Mouse (Mus musculus): Measurements from ENCODE around the gene Itpr2. TPM values are rescaled to one million over a fixed set of nuclear protein-coding genes. Genes with fewer than 3 reads are reported as not detected.

Gene Itpr2
- polyA plus RNA-seq, 1 experiment from 2014 or later, result 9.3 TPM

GRCm38 (mm10) chr6:146500771-146501170, 1.3 kb downstream of the Itpr2 start:
- no peaks in the 10 kb centered on the region for H3K36me3 ChIP-seq (replicated peaks)
- peak overlapping the region; percentile 100 for H3K4me2 ChIP-seq
- H3K9me3 ChIP-seq, result no peaks in the 10 kb centered on the region
- no peak overlapping the region for H3K4me3 ChIP-seq
- no peak for ATAC-seq (replicated peaks)
- H3K27ac ChIP-seq, result no peak overlapping the region
- WGBS, result 72% methylated on average over 5 of the region's 5 CpGs
- H3K4me1 ChIP-seq, result peaks cover 21% of the 10 kb centered on the region
- peaks cover 21% of the 10 kb centered on the region for H3K27me3 ChIP-seq (replicated peaks)
- H3K9ac ChIP-seq, result no peak overlapping the region

- Histone ChIP-seq H3K4me1 (peaks cover 21% of the 10 kb centered on the region), H3K36me3 (replicated peaks) (no peaks in the 10 kb centered on the region), H3K9ac (no peak overlapping the region), H3K27ac (no peak overlapping the region), H3K9me3 (no peaks in the 10 kb centered on the region), H3K4me2 (no peak overlapping the region), H3K4me3 (no peak overlapping the region), H3K27me3 (replicated peaks) (peaks cover 21% of the 10 kb centered on the region)
- WGBS, result 89% methylated on average over 6 of the region's 6 CpGs
- ATAC-seq (replicated peaks), result no peak
These were observed 1.8 kb downstream of the Itpr2 start for GRCm38 (mm10) chr6:146500206-146500605.

- Histone ChIP-seq H3K36me3 (replicated peaks) (no peaks in the 10 kb centered on the region), H3K9ac (no peak overlapping the region), H3K9me3 (no peaks in the 10 kb centered on the region), H3K4me1 (peaks cover 21% of the 10 kb centered on the region), H3K27ac (no peak overlapping the region), H3K4me3 (no peak overlapping the region), H3K4me2 (no peak overlapping the region), H3K27me3 (replicated peaks) (peaks cover 21% of the 10 kb centered on the region)
- WGBS, result 79% methylated on average over 4 of the region's 4 CpGs
- ATAC-seq (replicated peaks), result no peak
These were observed 2.5 kb downstream of the Itpr2 start for GRCm38 (mm10) chr6:146499566-146499965.

- WGBS, result 83% methylated on average over 3 of the region's 3 CpGs
- ATAC-seq (replicated peaks), result no peak
- Histone ChIP-seq H3K9ac (no peak overlapping the region), H3K9me3 (no peaks in the 10 kb centered on the region), H3K36me3 (replicated peaks) (no peaks in the 10 kb centered on the region), H3K4me2 (no peak overlapping the region), H3K4me3 (no peak overlapping the region), H3K27ac (no peak overlapping the region), H3K4me1 (peaks cover 21% of the 10 kb centered on the region), H3K27me3 (replicated peaks) (peaks cover 15% of the 10 kb centered on the region; the same call in 1 of the 2 replicates)
These were observed 3.6 kb downstream of the Itpr2 start for GRCm38 (mm10) chr6:146498416-146498815.

- Histone ChIP-seq H3K9ac (no peak overlapping the region), H3K4me3 (no peak overlapping the region), H3K36me3 (replicated peaks) (no peaks in the 10 kb centered on the region), H3K4me1 (peaks cover 18% of the 10 kb centered on the region), H3K27me3 (replicated peaks) (peaks cover 14% of the 10 kb centered on the region; the same call in 1 of the 2 replicates), H3K27ac (no peak overlapping the region), H3K9me3 (no peaks in the 10 kb centered on the region), H3K4me2 (no peak overlapping the region)
- 80% methylated on average over 4 of the region's 4 CpGs for WGBS
- no peak for ATAC-seq (replicated peaks)
These were observed 4.2 kb downstream of the Itpr2 start for GRCm38 (mm10) chr6:146497866-146498265.

- no peaks in the 10 kb centered on the region for H3K36me3 ChIP-seq (replicated peaks)
- 80% methylated on average over 3 of the region's 3 CpGs for WGBS
- no peaks in the 10 kb centered on the region for H3K9me3 ChIP-seq
- peaks cover 14% of the 10 kb centered on the region; the same call in 1 of the 2 replicates for H3K4me1 ChIP-seq
- H3K4me2 ChIP-seq, result no peak overlapping the region
- ATAC-seq (replicated peaks), result no peak
- no peak overlapping the region for H3K9ac ChIP-seq
- no peak overlapping the region for H3K27ac ChIP-seq
- no peak overlapping the region for H3K4me3 ChIP-seq
- H3K27me3 ChIP-seq (replicated peaks), result peaks cover 14% of the 10 kb centered on the region; the same call in 1 of the 2 replicates
These were observed 4.6 kb downstream of the Itpr2 start for GRCm38 (mm10) chr6:146497435-146497834.

- no peaks in the 10 kb centered on the region for H3K36me3 ChIP-seq (replicated peaks)
- no peak overlapping the region for H3K4me2 ChIP-seq
- no peak overlapping the region for H3K9ac ChIP-seq
- ATAC-seq (replicated peaks), result no peak
- H3K9me3 ChIP-seq, result no peaks in the 10 kb centered on the region
- no peaks in the 10 kb centered on the region for H3K4me1 ChIP-seq
- no peaks in the 10 kb centered on the region for H3K27me3 ChIP-seq (replicated peaks)
- WGBS, result 94% methylated on average over 2 of the region's 2 CpGs
- no peak overlapping the region for H3K4me3 ChIP-seq
- H3K27ac ChIP-seq, result no peak overlapping the region
These were observed 10.3 kb downstream of the Itpr2 start for GRCm38 (mm10) chr6:146491680-146492079.

GRCm38 (mm10) chr6:146490416-146490960, 11.5 kb downstream of the Itpr2 start:
- WGBS, result 87% methylated on average over 9 of the region's 9 CpGs
- Histone ChIP-seq H3K4me1 (no peaks in the 10 kb centered on the region), H3K27me3 (replicated peaks) (no peaks in the 10 kb centered on the region), H3K9me3 (no peaks in the 10 kb centered on the region), H3K36me3 (replicated peaks) (no peaks in the 10 kb centered on the region), H3K4me2 (no peak overlapping the region), H3K27ac (no peak overlapping the region), H3K4me3 (no peak overlapping the region), H3K9ac (no peak overlapping the region)
- ATAC-seq (replicated peaks), result no peak

GRCm38 (mm10) chr6:146489841-146490240, 12.2 kb downstream of the Itpr2 start:
- Histone ChIP-seq H3K9ac (no peak overlapping the region), H3K4me2 (no peak overlapping the region), H3K4me3 (no peak overlapping the region), H3K27me3 (replicated peaks) (no peaks in the 10 kb centered on the region), H3K27ac (no peak overlapping the region), H3K36me3 (replicated peaks) (no peaks in the 10 kb centered on the region), H3K9me3 (no peaks in the 10 kb centered on the region), H3K4me1 (no peaks in the 10 kb centered on the region)
- ATAC-seq (replicated peaks), result no peak
- WGBS, result 88% methylated on average over 6 of the region's 6 CpGs

GRCm38 (mm10) chr6:146488749-146489148, 13.3 kb downstream of the Itpr2 start:
- Histone ChIP-seq H3K27me3 (replicated peaks) (no peaks in the 10 kb centered on the region), H3K36me3 (replicated peaks) (no peaks in the 10 kb centered on the region), H3K4me3 (no peak overlapping the region), H3K9ac (no peak overlapping the region), H3K4me1 (no peaks in the 10 kb centered on the region), H3K4me2 (no peak overlapping the region), H3K9me3 (no peaks in the 10 kb centered on the region), H3K27ac (no peak overlapping the region)
- 81% methylated on average over 3 of the region's 3 CpGs for WGBS
- no peak for ATAC-seq (replicated peaks)

GRCm38 (mm10) chr6:146487079-146487478, 14.9 kb downstream of the Itpr2 start:
- no peak for ATAC-seq (replicated peaks)
- no peaks in the 10 kb centered on the region for H3K9me3 ChIP-seq
- H3K4me3 ChIP-seq, result no peak overlapping the region
- no peak overlapping the region for H3K4me2 ChIP-seq
- H3K9ac ChIP-seq, result no peak overlapping the region
- H3K27ac ChIP-seq, result no peak overlapping the region
- 79% methylated on average over 9 of the region's 9 CpGs for WGBS
- no peaks in the 10 kb centered on the region for H3K36me3 ChIP-seq (replicated peaks)
- no peaks in the 10 kb centered on the region for H3K27me3 ChIP-seq (replicated peaks)
- no peaks in the 10 kb centered on the region for H3K4me1 ChIP-seq

- WGBS, result 72% methylated on average over 4 of the region's 4 CpGs
- Histone ChIP-seq H3K27me3 (replicated peaks) (no peaks in the 10 kb centered on the region), H3K9ac (no peak overlapping the region), H3K4me1 (no peaks in the 10 kb centered on the region), H3K36me3 (replicated peaks) (no peaks in the 10 kb centered on the region), H3K4me2 (no peak overlapping the region), H3K4me3 (no peak overlapping the region), H3K9me3 (no peaks in the 10 kb centered on the region), H3K27ac (no peak overlapping the region)
- no peak for ATAC-seq (replicated peaks)
These were observed 15.9 kb downstream of the Itpr2 start for GRCm38 (mm10) chr6:146486073-146486472.

GRCm38 (mm10) chr6:146481441-146481840, 20.6 kb downstream of the Itpr2 start:
- no peak overlapping the region for H3K9ac ChIP-seq
- H3K27me3 ChIP-seq (replicated peaks), result no peaks in the 10 kb centered on the region
- H3K4me3 ChIP-seq, result no peak overlapping the region
- H3K9me3 ChIP-seq, result no peaks in the 10 kb centered on the region
- no peak for ATAC-seq (replicated peaks)
- no peak overlapping the region for H3K4me2 ChIP-seq
- 0 out of 2 replicates have a peak overlapping the region, but pooled peaks have one; percentile 15 for H3K27ac ChIP-seq
- no peaks in the 10 kb centered on the region for H3K36me3 ChIP-seq (replicated peaks)
- WGBS, result 57% methylated on average over 6 of the region's 6 CpGs
- H3K4me1 ChIP-seq, result no peaks in the 10 kb centered on the region

Measured in midbrain, embryonic 15.5 days (tissue).